Mouse (Mus musculus): ENCODE measurements at regions not wholly inside any gene's neighbourhood (a gene's known extent, or its start where the extent isn't known, plus 50 kb on each side); places are given as distances from the start of the nearest gene placed in this dataset.

DNA sequence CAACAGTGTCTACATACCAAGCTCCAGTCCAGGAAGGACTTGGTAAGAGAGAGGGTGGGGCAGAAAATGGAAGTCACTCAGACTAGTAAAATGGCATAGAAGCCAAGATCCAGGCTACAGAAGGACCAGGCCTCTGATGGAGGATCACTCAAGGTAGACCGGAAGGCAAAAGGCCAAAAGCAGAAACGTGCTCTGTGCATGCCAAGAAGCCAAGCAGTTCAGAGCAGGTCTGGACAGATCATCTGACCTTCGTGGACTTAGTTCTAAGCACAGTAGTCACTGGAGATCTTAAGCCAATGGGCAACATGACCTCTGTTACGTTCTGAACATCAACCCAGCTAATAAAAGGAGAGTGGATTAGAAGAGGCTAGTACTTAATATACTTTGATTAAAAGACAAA, 90.6 kb upstream of the Sesn3 start:
- no peak for DNase-seq

DNA sequence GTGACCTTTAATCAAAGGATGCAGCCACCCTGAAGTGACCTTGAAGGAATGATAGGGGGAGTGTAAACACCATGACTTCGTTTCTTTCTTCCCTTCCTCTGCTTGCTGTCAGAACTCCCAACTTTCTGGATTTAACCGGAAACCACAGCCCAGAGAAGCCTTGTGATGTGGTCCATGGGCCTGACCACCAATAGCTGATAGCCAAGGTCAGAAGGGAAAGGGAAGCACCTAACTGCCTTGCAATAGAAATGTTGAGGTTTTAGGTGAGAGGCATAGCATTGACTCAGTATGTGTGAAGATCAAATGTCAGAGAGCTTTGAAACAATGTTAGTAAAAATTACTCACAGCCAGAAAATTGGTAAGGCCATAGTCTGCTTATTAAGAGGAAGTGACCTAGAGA, 89.2 kb upstream of the Sesn3 start:
- DNase-seq: no peak

DNA sequence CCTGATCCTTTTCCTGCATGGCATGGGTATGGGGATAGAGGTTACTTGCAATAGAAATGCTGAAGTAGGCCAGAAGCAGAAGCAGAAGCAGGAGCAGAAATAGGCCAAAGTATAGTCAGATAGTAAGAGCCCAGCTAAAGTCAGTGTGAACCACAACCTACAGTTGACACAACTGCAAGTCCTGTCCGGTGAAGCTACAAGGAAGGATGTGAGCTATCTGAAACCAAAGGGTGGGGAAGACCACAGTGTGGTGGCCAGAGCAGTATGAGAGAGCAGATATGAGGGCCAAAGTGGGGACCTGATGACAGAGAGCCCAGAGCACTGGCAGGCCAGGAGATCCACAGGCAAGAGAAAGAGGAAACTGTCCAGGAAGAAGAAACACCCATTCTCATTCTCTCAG, 87.1 kb upstream of the Sesn3 start:
- DNase-seq: no peak

DNA sequence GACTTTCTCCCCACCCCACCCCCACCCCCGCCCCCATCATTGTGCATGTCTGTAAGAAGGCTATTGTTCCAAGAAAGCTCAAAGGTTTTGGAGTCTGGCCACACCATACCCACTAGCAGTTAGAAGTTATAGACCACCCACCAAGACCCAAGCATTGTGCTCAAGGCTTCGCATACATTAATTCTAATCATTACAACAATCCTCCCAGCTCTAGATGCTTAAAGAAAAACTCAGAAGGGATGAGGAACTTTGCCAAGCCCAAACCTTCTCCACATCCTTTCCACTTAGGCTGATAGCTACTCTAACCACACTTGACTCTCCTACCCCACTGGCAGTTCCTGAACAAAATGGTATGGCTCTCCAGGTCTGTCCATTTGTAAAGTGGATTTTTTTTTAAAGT, 86.4 kb upstream of the Sesn3 start:
- no peak for DNase-seq

DNA sequence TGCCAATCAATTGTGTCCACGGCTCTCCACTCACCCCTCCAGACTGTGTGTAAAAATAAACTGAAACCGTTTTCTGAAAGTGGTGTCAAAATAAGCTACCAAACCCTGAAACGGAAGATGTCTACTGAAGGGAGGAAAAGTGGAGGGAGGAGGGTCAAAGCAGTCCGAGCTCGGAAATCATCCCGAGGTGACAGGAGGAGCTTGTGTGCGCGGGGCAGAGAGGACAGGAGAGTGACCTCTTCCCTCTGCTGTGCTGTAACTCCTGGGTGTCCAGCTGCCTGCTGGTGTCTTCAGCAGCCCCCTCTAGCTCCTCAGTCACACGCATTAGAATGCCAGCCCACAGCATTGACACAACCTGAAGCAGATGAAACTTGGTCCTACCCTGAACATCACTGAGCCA, 84.2 kb upstream of the Sesn3 start:
- no peak for DNase-seq

DNA sequence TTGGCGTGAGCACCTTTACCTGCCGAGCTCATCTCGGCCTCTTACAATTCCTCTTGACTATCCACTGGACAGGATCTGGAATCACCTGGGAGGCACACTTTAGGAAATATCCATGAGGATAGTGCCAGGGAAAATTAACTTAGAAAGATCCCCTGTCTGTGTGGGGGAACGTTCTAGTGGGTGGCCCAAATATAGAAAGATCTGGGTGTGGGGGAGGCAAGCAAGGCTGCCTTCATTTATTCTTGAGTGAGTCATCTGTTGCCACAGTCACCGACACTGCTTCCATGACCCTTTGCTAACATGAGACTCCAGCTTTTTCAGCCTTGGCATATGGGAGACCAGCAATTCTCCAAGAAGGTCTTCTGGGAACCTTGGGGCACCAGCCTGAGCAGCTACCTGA, 80.1 kb upstream of the Sesn3 start:
- DNase-seq: no peak

DNA sequence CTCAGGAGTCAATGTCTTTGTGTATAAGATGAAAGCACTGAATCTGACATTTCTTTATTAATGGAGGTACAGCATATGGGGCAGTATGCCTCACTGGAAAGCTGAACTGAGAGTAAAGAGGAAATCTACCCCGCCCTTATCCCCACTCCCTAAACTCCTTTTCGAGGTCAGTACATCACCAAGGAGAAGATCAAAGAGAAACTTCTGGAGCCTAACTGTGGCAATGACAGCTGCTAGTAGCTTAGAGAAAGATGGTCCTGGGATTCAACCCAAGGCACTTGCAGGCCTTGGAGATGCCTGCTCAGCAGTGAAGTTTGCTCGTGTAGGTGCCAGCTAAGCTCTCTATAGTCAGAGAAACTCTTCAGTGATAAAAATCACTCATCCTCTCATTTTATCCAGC, 75.8 kb upstream of the Sesn3 start:
- no peak for DNase-seq

DNA sequence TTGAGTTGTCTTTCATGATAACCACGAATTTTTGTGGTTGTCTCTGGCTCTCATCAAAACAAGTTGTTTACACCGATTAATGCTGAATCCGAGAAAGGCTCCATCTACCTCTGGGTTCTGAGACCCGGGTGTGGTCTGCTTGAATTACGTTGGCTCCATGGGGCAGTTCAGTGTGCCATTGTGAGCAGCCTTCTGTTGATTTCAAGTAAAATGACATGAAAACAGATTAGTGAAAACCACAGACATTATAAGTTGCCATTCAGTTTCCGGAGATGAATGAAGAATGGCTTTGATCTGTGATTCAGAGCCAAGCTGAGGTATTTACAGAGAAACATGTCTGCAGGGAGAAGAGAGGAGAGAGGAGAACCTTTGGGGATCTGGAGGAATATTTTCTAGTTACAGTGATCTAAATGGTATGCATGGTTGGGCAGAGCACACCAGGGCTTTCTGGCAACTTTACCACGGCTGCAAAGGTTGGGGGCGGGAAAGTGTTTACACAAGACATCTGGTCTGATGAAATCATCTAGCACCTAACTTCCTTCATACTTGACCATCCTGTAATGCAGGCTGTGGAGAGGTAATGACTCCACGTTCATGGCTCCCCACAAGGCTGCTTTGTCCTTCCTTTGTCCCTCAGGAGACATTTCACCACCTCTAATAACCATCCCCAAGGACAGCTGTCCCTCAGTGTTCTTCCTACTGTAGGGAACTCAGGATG, 74.7 kb upstream of the Sesn3 start:
- no peak for DNase-seq

DNA sequence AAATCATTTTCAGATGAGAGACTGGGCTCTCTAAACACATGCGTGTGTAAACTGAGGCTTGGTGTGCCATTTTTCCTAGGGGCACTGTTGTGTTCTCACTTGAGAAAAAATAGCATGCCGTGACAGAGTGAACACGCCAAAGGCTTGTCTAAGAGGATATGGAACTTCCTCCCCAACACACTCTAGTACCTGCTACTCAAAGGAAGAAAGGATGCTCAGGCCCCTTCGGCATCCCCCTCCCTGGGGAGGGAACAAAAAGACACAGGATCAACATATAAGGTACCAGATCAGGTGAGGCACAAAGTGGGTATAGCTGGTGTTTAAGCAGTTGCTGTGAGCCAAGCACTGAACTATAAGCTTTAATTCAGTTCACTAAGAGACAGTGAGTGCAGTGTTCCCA, 74.0 kb upstream of the Sesn3 start:
- DNase-seq: no peak

DNA sequence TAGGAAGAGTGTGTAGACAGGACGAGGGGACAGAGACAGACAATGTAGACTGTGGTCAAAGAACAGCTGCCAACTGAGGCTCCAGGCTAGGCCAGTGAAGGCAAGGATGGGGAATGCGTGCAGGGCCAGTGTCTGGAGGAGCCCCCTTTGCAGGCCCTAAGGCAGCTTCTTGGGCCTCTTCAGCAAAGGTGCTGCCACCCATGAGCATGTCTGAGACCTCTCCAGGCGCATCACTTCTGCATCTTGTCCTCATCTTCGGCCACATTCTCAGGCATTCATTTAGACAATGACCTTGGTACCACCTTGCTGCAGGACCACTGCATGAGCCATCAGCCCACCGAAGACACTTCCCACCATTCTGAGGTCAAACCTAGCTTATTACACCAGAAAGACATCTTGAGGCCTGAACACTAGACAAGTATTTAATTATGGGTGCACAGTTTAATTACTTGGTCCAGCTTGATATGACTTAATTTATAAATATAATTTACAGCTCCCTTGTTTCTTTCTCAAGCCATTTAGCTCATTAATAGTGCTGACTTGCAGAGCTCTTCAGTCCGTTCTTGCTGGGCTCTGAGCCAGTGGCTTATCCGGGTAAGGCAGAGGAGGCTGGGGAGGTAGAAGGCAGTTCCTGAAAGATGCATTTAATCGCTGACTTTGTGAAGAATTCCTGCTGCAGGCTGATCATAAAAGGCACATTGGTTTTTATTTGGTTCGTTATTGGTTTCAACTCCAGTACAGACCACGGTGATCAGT, 72.1 kb upstream of the Sesn3 start:
- peak in 1 of 2 experiments; percentile 37 for DNase-seq

DNA sequence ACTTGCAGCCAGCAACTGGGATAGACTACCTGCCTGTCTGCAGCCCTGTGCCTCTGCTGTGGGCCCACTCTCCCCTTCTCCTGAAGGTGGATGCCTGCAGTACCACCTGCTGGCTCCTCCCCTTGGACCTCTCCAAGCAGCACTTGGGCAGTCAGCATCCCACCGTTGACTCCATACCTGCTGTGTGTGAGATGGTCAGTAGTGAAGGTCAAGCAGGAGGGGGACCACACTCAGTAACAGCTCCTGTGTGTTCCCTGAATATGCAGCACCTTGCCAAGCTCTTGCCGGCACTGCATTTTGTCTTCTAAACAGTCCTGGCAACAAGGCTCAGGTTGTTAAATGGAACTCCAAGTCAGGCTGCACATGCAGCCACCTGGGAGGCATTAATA, 71.6 kb upstream of the Sesn3 start:
- no peak for DNase-seq

DNA sequence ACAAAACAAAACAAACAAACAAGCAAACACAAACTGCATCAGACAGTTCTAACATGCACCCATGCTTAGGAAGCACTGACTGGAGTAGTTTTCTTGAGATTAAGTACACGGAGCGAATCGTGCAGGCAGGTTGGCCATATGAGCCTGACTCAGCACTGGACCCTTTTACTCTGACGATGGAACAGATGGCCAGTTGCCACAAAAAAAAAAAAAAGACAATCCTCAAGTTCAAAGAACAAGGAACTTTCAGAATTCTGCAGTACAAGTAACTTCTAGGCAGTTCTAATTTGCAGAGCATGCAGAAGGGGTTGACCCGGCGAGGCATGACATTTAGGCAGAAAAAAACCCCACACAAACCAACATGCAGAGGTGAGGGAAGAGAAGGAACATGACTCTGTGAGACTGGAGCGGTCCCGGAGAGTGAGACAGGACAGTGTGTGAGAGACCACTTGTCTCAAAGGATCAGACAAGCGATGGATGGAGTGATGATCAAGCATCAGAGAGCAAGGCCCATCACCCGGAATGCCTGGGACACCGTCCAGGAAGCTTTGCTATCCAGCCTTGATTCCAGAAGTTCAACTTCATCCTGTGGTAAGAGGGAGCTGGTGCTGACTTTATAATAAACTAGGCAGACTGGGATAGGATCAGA, 71.0 kb upstream of the Sesn3 start:
- DNase-seq: peak in 1 of 2 experiments; percentile 37

DNA sequence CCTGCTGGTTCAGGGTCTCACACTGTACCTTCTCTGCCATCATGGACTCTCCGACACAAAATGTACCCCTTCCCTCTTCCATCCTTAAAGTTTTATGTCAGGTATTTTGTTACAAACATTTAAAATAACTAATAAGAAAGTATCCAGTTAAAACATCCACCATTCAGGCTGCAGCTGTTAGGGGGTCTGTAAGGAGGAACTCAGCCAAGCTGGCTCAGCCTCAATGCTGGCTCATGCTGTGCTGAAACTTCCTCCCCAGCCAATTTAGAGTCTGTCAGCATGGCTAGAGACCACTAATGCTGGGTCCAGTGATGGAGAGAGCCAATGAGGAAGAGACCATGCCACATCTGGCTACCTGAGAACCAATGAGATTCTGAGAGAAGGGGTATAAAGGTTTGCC, 70.0 kb upstream of the Sesn3 start:
- DNase-seq: no peak

DNA sequence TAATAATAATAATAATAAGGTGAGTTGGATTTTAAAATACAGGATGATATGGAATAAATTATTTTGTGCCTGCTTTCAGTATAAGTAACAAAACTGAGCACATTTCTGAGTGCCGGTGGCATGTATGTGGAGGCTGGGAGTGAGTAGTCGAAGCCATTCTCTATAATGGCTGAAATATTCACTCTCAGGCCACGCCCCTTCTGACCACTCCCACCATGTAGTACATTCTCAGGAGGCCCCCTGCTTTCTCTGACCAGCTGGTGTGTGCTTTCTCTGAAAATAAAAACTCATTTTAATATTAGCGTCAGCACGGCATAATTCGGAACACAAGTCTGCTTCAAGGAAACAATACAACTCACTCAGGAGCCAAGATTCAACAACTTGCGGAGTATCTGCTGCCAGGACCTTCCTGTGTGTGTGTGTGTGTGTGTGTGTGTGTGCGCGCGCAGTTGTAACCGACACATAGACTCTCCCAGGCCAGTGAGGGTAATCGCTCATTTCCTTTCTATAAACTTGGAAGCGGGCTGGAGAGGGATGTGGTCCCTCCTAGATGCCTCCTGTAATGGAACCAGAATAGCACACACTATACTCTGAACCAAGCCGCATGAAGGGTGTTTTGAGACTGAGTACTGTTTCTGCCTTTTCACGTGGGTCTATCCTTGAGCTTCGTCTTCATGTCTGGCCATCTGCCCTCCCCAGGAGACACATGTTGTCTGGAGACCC, 67.9 kb upstream of the Sesn3 start:
- peak; percentile 49 to 53 for DNase-seq

DNA sequence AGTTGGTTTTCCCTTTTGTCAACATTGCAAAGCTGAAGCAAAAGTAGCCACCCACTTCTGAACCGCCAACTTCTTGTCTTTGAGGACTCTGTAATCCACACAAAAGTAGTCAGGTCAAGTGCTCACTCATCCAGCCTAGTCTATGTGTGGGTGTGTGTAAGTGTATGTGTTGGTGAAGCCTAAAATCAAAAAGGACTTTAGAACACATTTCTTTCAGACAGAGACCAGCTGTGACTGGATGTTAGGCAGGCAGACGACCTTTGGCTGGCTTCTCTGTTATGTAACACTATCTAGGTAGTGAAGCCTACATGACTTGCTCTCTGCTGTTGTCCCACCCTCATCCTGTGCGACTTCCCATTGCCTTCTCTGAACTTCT, 67.3 kb upstream of the Sesn3 start:
- DNase-seq: no peak

DNA sequence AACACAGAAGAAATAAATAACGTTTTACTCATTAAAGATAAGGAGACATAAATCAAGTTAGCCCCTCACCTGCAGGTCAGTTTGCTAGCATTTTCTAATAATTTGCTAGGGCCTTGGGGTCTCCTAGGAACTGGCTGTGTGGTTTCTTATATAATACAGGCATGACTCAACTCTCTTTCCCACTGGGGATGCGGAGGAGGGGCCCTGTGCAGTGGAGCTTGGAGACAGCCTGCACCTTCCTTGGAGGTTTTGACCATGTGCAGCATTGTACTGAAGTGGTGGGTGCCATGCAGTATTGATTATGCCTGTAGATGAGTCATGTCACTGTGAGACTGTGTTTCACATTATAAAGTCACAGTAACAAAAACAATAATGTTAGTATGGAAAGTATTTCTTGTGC, 61.6 kb upstream of the Sesn3 start:
- DNase-seq: no peak

DNA sequence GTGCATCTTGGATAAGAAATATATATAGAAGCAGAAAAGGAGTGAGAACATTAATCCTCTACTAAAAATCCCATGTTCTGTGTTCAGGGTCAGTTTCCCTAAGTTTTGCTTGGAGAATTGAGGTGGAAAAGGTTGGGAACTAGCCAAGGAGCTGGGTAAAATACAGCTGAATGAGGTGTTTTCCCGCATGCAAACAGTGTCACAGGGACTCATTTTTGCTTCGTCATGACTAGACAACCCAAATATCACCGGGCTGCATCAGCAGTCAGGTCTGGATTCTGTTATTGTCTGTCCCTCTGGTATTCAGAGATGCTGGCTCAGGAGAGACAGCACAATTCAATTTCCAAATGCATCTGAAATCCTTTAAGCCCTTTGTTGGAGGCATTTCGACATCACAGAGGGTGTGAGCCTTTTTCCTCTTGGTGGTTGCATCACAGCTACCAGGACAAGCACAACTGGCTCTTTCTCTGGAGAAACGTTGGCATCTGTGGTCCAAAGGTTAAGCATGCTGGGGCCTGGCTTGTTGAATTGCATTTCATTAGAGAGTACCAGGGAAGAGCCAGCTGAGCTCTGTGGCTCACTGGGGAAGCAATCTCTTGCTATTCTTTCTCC, 59.6 kb upstream of the Sesn3 start:
- peak; percentile 39 to 41 for DNase-seq

DNA sequence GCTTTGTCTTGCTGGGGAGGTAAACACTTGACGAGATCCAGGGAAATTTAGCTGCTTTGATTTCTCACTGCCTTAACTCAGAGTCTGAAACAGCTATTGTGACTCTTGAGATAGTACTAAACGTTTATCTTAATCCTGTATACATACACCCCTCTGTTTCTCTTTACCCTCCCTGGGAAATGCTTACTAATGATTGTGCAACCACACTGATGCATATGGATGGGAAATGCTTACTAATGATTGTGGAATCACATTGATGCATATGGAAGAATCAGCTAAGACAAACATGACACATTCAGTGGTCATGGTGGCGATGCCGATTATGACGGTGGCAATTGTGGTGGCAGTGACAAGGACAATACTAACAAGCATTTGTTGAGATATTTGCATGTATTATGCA, 58.9 kb upstream of the Sesn3 start:
- DNase-seq: no peak

DNA sequence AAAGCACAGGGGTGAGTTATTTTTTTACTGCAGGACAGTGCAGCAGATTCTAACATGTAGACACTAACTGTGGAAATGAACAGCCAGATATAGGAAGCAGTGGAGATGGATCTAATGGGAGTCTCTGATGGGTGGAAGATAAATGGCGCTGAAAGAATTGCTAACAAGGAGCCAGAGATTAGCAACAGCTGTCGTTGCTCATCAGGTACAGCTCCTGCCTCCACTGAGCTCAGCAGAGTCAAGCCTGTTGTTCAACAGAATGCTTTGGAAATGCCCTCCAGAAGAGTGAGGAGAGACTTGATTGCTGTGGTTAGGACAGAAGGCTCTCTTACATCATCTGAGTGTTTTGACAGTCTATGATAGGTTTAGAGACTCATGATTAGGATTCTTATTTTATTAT, 51.9 kb upstream of the Sesn3 start:
- DNase-seq: no peak
